Mouse (Mus musculus) CH12.LX (cell line): ENCODE measurements around the gene Adamts20. TPM values are rescaled to one million over a fixed set of nuclear protein-coding genes. Genes with fewer than 3 reads are reported as not detected.

Source experiments
- DNase-seq: peaks from one replicate; pipeline ENCODE4 v3.0.0-alpha.2; 2013; ENCODE audit errors: extremely low read depth
- H3K27ac ChIP-seq: 2 replicates; pipeline ENCODE4 v1.5.1; 2012; ENCODE audit warnings: low read depth, mild to moderate bottlenecking, control low read depth, moderate library complexity; ENCODE audit not compliant: insufficient read depth
- H3K27me3 ChIP-seq: replicated peaks from 2 replicates; pipeline ENCODE3; 2012; ENCODE audit warnings: inconsistent platforms
- H3K36me3 ChIP-seq, 2 experiments: replicated peaks in 1 of 2; 2 replicates each; pipeline versions ENCODE3 to v1.6.1; 2012; ENCODE audit warnings: inconsistent platforms in 1 of 2, low read length in 1 of 2, mild to moderate bottlenecking in 1 of 2, mixed read lengths in 1 of 2, moderate library complexity in 1 of 2; ENCODE audit not compliant: control insufficient read depth in 1 of 2, insufficient read depth in 1 of 2
- H3K4me1 ChIP-seq, 2 experiments: 2 replicates each; pipeline ENCODE4 v1.6.1; 2012; ENCODE audit warnings: inconsistent platforms in 1 of 2, moderate library complexity in 1 of 2; ENCODE audit not compliant: insufficient read depth in 2 of 2, control insufficient read depth in 1 of 2
- H3K4me2 ChIP-seq: 2 replicates; pipeline ENCODE4 v1.6.1; 2012; ENCODE audit warnings: low read depth, mild to moderate bottlenecking, control low read depth; ENCODE audit not compliant: poor library complexity, insufficient read depth, severe bottlenecking
- H3K4me3 ChIP-seq, 3 experiments: fragments of 150-350 bp in 1 of 3; sonication (generic) in 1 of 3; replicated peaks in 1 of 3; 2 replicates each; pipeline versions ENCODE3 to v1.5.1; 2011 to 2012; ENCODE audit warnings: low read depth in 2 of 3, low read length in 2 of 3, mild to moderate bottlenecking in 2 of 3, moderate library complexity in 2 of 3, control low read depth in 1 of 3, improper control_type of control experiment in 1 of 3, inconsistent platforms in 1 of 3, mixed read lengths in 1 of 3; ENCODE audit not compliant: poor library complexity in 1 of 3
- H3K79me2 ChIP-seq: replicated peaks from 2 replicates; pipeline ENCODE4 v1.6.1; 2012; ENCODE audit warnings: mild to moderate bottlenecking, moderate library complexity; ENCODE audit not compliant: control insufficient read depth, poor library complexity, insufficient read depth, severe bottlenecking; ENCODE audit errors: extremely low read depth
- H3K9ac ChIP-seq: 2 replicates; pipeline ENCODE4 v1.6.1; 2012; ENCODE audit warnings: low read depth, mild to moderate bottlenecking, control low read depth, moderate library complexity; ENCODE audit not compliant: insufficient read depth
- H3K9me3 ChIP-seq: replicated peaks from 2 replicates; pipeline ENCODE3; 2012; ENCODE audit warnings: low read length, inconsistent platforms, mixed read lengths
- BHLHE40 ChIP-seq: IDR thresholded peaks from 2 replicates; pipeline ENCODE4 v1.6.1; 2011; ENCODE audit warnings: mild to moderate bottlenecking, low read depth, low read length, improper control_type of control experiment
- CHD2 ChIP-seq: IDR thresholded peaks from 2 replicates; pipeline ENCODE4 v1.6.1; 2011; ENCODE audit warnings: low read length, improper control_type of control experiment
- E2F4 ChIP-seq: IDR thresholded peaks from 2 replicates; pipeline ENCODE4 v1.6.1; 2011; ENCODE audit warnings: low read depth, low read length, improper control_type of control experiment; ENCODE audit not compliant: insufficient replicate concordance
- ELF1 ChIP-seq: IDR thresholded peaks from 2 replicates; pipeline ENCODE4 v1.6.1; 2014; ENCODE audit warnings: low read depth, mild to moderate bottlenecking, inconsistent platforms, low read length, improper control_type of control experiment
- EP300 ChIP-seq: IDR thresholded peaks from 2 replicates; pipeline ENCODE4 v1.6.1; 2011; ENCODE audit warnings: low read length, improper control_type of control experiment
- ETS1 ChIP-seq: conservative IDR thresholded peaks from 2 replicates; pipeline ENCODE4 v1.6.1; 2012; ENCODE audit warnings: low read depth, mild to moderate bottlenecking, inconsistent platforms, low read length, improper control_type of control experiment, moderate library complexity
- GABPA ChIP-seq: IDR thresholded peaks from 2 replicates; pipeline ENCODE4 v1.6.1; 2012; ENCODE audit warnings: low read depth, low read length, improper control_type of control experiment, inconsistent platforms; ENCODE audit not compliant: insufficient replicate concordance
- HCFC1 ChIP-seq: IDR thresholded peaks from 2 replicates; pipeline ENCODE4 v1.6.1; 2012; ENCODE audit warnings: low read depth, mild to moderate bottlenecking, inconsistent platforms, low read length, improper control_type of control experiment
- IRF4 ChIP-seq: IDR thresholded peaks from 2 replicates; pipeline ENCODE4 v1.6.1; 2014; ENCODE audit warnings: low read depth, mild to moderate bottlenecking, inconsistent platforms, low read length, improper control_type of control experiment
- JUN ChIP-seq: IDR thresholded peaks from 2 replicates; pipeline ENCODE4 v1.6.1; 2011; ENCODE audit warnings: low read depth, mild to moderate bottlenecking, low read length, improper control_type of control experiment, moderate library complexity; ENCODE audit not compliant: insufficient read depth
- JUND ChIP-seq: conservative IDR thresholded peaks from 2 replicates; pipeline ENCODE4 v1.6.1; 2011; ENCODE audit warnings: low read depth, low read length, improper control_type of control experiment
- MAFK ChIP-seq: IDR thresholded peaks from 2 replicates; pipeline ENCODE4 v1.6.1; 2011; ENCODE audit warnings: low read length, improper control_type of control experiment; ENCODE audit not compliant: insufficient replicate concordance
- MAZ ChIP-seq: IDR thresholded peaks from 2 replicates; pipeline ENCODE4 v1.6.1; 2012; ENCODE audit warnings: low read depth, mild to moderate bottlenecking, inconsistent platforms, low read length, improper control_type of control experiment, moderate library complexity
- MEF2A ChIP-seq: IDR thresholded peaks from 2 replicates; pipeline ENCODE4 v1.6.1; 2014; ENCODE audit warnings: low read depth, mild to moderate bottlenecking, inconsistent platforms, low read length, improper control_type of control experiment, borderline replicate concordance
- MXI1 ChIP-seq: IDR thresholded peaks from 2 replicates; pipeline ENCODE4 v1.6.1; 2011; ENCODE audit warnings: mild to moderate bottlenecking, low read depth, low read length, improper control_type of control experiment
- MYC ChIP-seq: IDR thresholded peaks from 2 replicates; pipeline ENCODE4 v1.6.1; 2011; ENCODE audit warnings: low read depth, mild to moderate bottlenecking, improper control_type of control experiment, low read length
- NELFE ChIP-seq: IDR thresholded peaks from 2 replicates; pipeline ENCODE4 v1.6.1; 2011; ENCODE audit warnings: low read depth, low read length, improper control_type of control experiment
- NRF1 ChIP-seq: IDR thresholded peaks from 2 replicates; pipeline ENCODE4 v1.6.1; 2014; ENCODE audit warnings: low read depth, mild to moderate bottlenecking, inconsistent platforms, low read length, improper control_type of control experiment, moderate library complexity
- PAX5 ChIP-seq: IDR thresholded peaks from 2 replicates; pipeline ENCODE4 v1.6.1; 2012; ENCODE audit warnings: low read length, inconsistent platforms, mixed read lengths
- POLR2A ChIP-seq: IDR thresholded peaks from 2 replicates; pipeline ENCODE4 v1.6.1; 2011; ENCODE audit warnings: low read depth, mild to moderate bottlenecking, improper control_type of control experiment, low read length
- POLR2AphosphoS2 ChIP-seq: IDR thresholded peaks from 2 replicates; pipeline ENCODE4 v1.6.1; 2011; ENCODE audit warnings: low read depth, low read length, improper control_type of control experiment
- RCOR1 ChIP-seq: conservative IDR thresholded peaks from 2 replicates; pipeline ENCODE4 v1.6.1; 2012; ENCODE audit warnings: low read depth, mild to moderate bottlenecking, inconsistent platforms, low read length, improper control_type of control experiment
- SMC3 ChIP-seq: IDR thresholded peaks from 2 replicates; pipeline ENCODE4 v1.6.1; 2011; ENCODE audit warnings: low read depth, low read length, improper control_type of control experiment
- TBP ChIP-seq: conservative IDR thresholded peaks from 2 replicates; pipeline ENCODE4 v1.6.1; 2011; ENCODE audit warnings: low read depth, low read length, improper control_type of control experiment
- TCF12 ChIP-seq: IDR thresholded peaks from 2 replicates; pipeline ENCODE4 v1.6.1; 2014; ENCODE audit warnings: low read depth, mild to moderate bottlenecking, inconsistent platforms, low read length, improper control_type of control experiment
- UBTF ChIP-seq: IDR thresholded peaks from 2 replicates; pipeline ENCODE4 v1.6.1; 2012; ENCODE audit warnings: low read depth, mild to moderate bottlenecking, inconsistent platforms, low read length, improper control_type of control experiment, moderate library complexity
- USF1 ChIP-seq: IDR thresholded peaks from 2 replicates; pipeline ENCODE4 v1.6.1; 2014; ENCODE audit warnings: low read depth, mild to moderate bottlenecking, inconsistent platforms, low read length, improper control_type of control experiment
- USF2 ChIP-seq: conservative IDR thresholded peaks from 2 replicates; pipeline ENCODE4 v1.6.1; 2011; ENCODE audit warnings: low read depth, low read length, improper control_type of control experiment
- ZKSCAN1 ChIP-seq: IDR thresholded peaks from 2 replicates; pipeline ENCODE4 v1.6.1; 2012; ENCODE audit warnings: low read depth, inconsistent platforms, low read length, improper control_type of control experiment, borderline replicate concordance
- ZNF384 ChIP-seq: IDR thresholded peaks from 2 replicates; pipeline ENCODE4 v1.6.1; 2012; ENCODE audit warnings: low read depth, low read length, improper control_type of control experiment, inconsistent platforms
- dilution Hi-C: fragments of 300-500 bp; cut with MboI; formaldehyde crosslinking; loops from 2 replicates; pipeline ENCODE4 v1.14.3; 2020; ENCODE audit warnings: low sequenced_read_pairs; ENCODE audit not compliant: extremely low pct_unique_long_range_greater_than_20kb, extremely low pct_ligation_motif_present
- in situ Hi-C: fragments of 300-500 bp; cut with MboI; formaldehyde crosslinking; loops from 3 replicates; pipeline ENCODE4 v1.14.3; 2019; ENCODE audit warnings: low sequenced_read_pairs, low pct_ligation_motif_present, low pct_unique_long_range_greater_than_20kb, mixed read lengths
- polyA plus RNA-seq: library from polyadenylated mRNA; unstranded; fragments of >175 nt; gene quantifications from 2 replicates; pipeline ENCODE4 v1.2.1, GENCODE M21; 2012; ENCODE audit warnings: low read depth; ENCODE audit not compliant: insufficient read length
- total RNA-seq, 2 experiments: library from RNA; depleted of rRNA; stranded (reverse); fragments of 300-350 nt in 1 of 2; fragments of >200 nt in 1 of 2; gene quantifications; 2 replicates each; pipeline ENCODE4 v1.2.3; 2012 to 2014

Adamts20 gene
- total and polyA plus RNA-seq, 3 experiments, result 0.37 to 1.5 (median 0.68) TPM

DNA sequence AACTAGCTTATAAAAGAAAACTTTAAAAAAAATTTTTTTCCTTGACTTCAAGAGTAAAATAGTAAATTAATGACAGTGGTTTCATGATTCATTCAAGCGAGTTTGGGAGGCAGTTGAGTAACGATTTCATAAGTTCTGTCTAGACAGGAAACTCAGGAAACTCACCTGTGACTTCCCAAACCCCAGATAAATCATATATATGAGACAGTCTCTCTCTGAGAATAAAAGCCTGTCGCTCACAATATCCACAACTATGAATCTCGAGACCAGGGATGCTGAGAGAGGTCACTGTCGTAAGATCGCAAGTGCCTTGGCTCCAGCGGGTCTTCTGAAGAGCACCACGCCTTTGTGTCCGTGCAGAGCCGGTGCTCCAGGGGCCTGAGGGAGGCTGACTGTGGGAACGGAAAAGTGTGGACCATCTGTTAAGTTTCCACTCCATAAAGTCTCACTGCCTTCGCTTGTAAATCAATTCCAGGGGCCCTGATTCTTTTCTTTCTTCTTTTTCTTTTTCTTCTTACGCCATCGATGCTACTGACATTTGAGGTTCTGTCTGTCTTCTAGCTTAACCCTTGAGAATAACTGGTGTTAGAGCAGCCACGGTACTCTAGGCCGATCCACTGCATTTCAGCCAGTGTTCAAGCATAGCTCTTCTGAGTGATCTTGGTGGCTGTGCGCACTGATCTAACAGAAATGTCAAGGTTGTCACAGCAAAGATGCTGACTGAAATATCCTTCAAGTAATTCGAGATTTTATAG is 7.4 kb downstream of the Adamts20 start:
- no peak overlapping the region for H3K9ac ChIP-seq
- TF ChIP-seq ELF1 (no peak), USF1 (no peak), MAFK (no peak), E2F4 (no peak), HCFC1 (no peak), UBTF (no peak), POLR2A (no peak), CHD2 (no peak), MXI1 (no peak), JUN (no peak), NRF1 (no peak), ZKSCAN1 (no peak), BHLHE40 (no peak), POLR2AphosphoS2 (no peak), JUND (no peak), ZNF384 (no peak), MAZ (no peak)
- no peaks in the 10 kb centered on the region for H3K36me3 ChIP-seq
- no peak for DNase-seq
- H3K79me2 ChIP-seq, result no peaks in the 10 kb centered on the region
- H3K4me1 ChIP-seq, result peaks cover 5 to 10% of the 10 kb centered on the region in 2 experiments
- no peak overlapping the region for H3K27ac ChIP-seq
- in situ Hi-C loops (loop anchor here (5.0 kb wide), 1 partner anchor 41 kb away; no protein-coding TSS in a partner anchor), dilution Hi-C loops (no loop called here)
- H3K27me3 ChIP-seq, result no peaks in the 10 kb centered on the region
- H3K4me3 ChIP-seq, result no peak overlapping the region
- H3K9me3 ChIP-seq, result no peaks in the 10 kb centered on the region
- H3K4me2 ChIP-seq, result no peak overlapping the region

DNA sequence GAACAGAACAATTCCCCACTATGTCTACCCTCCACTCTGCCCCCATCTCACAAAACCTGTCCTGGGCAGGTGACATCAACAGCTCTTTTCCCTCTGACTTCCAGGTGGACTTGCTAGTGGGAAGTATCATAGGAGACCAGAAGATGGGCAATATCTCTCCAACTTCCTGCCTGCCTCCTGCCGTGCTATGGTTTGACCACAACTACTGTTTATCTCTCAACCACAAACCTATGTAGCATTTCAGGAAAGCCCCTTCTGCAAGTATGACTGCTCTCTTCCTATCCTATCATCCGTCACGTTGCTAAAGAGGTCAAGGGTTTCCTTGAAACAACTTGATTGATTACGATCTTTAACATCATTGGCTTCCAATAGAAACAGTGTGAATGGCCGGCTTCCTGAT is 12.4 kb downstream of the Adamts20 start:
- H3K4me1 ChIP-seq, result peaks cover 10 to 21% of the 10 kb centered on the region in 2 experiments
- peak overlapping the region; percentile 7; the same call in 1 of the 2 replicates for H3K4me2 ChIP-seq
- no peak overlapping the region for H3K9ac ChIP-seq
- H3K9me3 ChIP-seq, result no peaks in the 10 kb centered on the region
- H3K79me2 ChIP-seq, result no peaks in the 10 kb centered on the region
- no peaks in the 10 kb centered on the region for H3K36me3 ChIP-seq
- 0 out of 2 replicates have a peak overlapping the region, but pooled peaks have one; percentile 2 for H3K27ac ChIP-seq
- H3K4me3 ChIP-seq, result no peak overlapping the region
- H3K27me3 ChIP-seq, result no peaks in the 10 kb centered on the region
- in situ Hi-C loops, result no loop called here
- dilution Hi-C loops, result no loop called here
- DNase-seq, result peak; percentile 62
- TF ChIP-seq SMC3 (no peak), GABPA (no peak), ZNF384 (no peak), HCFC1 (no peak), RCOR1 (no peak; the same call in 1 of the 2 replicates), MEF2A (peak; percentile 58), POLR2AphosphoS2 (no peak), TCF12 (peak; percentile 72; the same call in 1 of the 2 replicates), ZKSCAN1 (no peak), MYC (no peak), TBP (no peak), PAX5 (no peak), USF2 (no peak), JUN (no peak), NELFE (no peak), BHLHE40 (peak; percentile 78), ELF1 (peak; percentile 40; the same call in 1 of the 2 replicates), EP300 (peak; percentile 85), IRF4 (peak; percentile 69), USF1 (no peak), MAFK (peak; percentile 55; the same call in 1 of the 2 replicates), JUND (no peak), ETS1 (peak; percentile 64; the same call in 1 of the 2 replicates)
